Mouse (Mus musculus): ENCODE results near the gene Lrrc61.

- TF ChIP-seq POLR2A (IDR thresholded peaks at IDR 0.05; ENCODE audit: low read depth, low read length), result no peak
- TF ChIP-seq CTCF (conservative IDR thresholded peaks at IDR 0.05; ENCODE audit: insufficient read depth, insufficient read length, low read depth, low read length), result no peak
Measured at GRCm38 (mm10) chr6:48613464-48613863, 58.9 kb downstream of the Lrrc61 start.
